Mouse (Mus musculus): ENCODE data around the gene Lemd2.
"Not testable (repeated sequence)": the region's sequence is repeated elsewhere in the genome, so short reads cannot be mapped to it uniquely, and the experiment has no call there.

Gene Lemd2

DNA sequence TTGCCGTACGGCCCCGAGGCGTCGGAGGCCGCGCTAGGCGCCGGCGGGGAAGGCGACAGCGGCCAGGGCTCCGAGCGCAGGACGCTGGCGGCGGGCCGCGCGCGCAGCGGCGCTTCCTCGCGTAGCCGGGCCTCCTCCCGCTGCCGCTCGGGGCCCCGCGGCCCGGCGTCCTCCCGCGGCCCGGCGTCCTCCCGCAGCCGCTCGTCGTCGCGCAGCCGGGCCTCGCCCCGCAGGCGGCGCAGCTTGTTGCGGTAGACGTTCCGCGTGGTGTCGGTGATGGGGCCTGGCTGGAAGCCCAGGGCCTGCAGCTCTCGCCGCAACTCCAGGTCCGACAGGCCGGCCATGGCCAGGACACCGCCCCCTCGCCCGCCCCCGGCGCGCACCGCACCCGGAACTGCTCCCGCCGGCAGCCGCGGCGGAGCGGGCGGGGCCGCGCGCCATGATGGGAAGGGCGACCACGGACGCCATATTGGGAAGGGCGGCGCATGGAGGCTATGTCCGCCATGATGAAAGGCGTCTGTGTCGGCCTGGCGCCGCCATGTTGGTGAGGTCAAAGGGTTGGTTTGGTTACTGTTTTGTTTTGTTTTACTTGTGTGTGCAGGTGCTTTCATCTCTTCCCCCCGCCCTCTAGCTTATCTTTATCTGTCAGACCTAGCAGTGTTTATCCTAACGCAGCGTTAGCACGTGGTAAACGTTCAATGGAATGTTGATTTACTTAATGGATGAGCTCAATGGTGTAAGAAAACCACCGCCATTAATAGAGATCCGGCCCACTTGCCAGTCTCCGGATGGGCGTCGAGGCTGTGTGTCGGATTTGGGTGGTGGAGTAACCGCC lies at the start of gene Lemd2:
Gene Lemd2 (minus strand): TSS at position 395 of the 835 bp plus-strand sequence.
- peak; percentile 97 for DNase-seq (ENCODE audit: low spot score in 2 of 2)

- no peak for DNase-seq (ENCODE audit: low spot score in 2 of 2)
Measured at GRCm38 (mm10) chr17:27251150-27251549, 46.9 kb upstream of the Lemd2 start.

DNA sequence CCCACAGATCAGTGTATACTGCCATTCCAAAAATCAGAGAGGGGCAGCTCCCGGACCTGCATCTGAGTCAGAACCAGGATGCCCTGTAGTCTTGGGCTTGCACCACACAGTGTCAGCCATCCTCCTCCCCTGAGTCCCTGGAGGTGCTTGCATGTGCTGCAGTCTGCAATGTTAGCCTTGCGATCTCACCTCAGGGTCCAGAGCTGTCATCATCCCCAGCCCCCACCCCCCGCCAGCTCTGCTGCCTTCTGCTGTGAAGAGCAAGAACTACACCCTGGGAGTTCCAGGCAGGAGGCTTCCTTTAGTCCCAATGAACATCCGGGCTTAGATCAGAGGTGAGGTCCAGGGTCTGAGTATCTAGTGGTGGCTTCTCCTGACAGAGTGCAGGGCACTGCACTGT lies 46.2 kb upstream of the Lemd2 start:
- DNase-seq (ENCODE audit: low spot score in 2 of 2): no peak

DNA sequence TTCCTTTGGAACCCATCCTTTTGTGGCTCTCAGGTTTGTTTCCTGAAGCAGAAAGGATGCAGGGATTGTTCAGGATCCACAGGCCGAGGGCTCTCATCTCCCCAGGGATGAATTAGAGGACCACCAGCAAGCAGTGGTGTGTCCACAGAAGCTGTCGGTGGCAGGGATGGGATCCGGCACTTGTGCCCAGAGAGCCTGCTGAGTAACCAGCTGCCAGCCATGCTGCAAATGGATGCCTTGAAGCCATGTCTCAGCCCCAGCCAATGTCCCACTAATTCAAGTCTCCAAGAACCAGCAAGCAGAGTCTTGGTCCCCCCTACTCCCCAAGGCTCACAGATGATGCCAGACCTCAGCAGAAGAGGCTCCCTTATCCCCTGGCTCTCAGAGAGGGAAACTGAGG lies 44.8 kb upstream of the Lemd2 start:
- DNase-seq (ENCODE audit: low spot score in 2 of 2): no peak

DNA sequence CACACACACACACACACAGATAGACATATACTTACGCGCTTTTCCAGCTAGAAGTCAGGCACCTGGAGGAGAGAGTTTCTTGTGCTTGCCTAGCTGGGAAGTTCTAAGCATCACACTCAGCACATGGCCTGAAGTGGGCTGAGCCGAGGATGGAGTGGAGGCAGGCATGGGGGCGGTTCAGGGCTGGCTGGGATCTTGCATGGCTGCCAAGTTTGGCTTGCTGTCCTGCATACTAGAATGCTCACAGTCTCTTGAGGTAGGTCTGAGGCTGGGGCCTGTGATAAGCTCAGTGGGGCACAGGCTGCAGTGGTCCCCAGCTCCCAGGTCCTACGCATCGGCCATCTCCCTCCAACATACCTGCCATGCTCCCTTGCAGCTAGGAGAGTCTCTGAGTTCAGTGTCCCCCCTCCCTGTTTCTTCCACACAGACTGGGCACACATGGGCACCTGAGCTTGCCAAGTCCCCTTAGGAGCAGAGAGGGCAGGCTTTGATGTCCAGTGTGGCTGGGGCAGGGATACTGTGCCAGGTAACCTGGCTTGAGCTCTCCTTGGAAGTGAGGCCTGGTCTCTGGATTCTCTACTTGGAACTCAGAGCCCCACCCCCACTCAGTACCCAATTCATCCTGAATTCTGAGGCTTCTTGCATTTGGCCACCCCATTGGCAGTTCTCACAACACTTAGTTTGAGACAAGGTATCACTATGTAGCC lies 43.6 kb upstream of the Lemd2 start:
- peak; percentile 79 for DNase-seq (ENCODE audit: low spot score in 2 of 2)

GRCm38 (mm10) chr17:27245851-27246381 lies 41.6 kb upstream of the Lemd2 start:
- DNase-seq (ENCODE audit: low spot score in 2 of 2): peak in 1 of 2 experiments; percentile 83

DNA sequence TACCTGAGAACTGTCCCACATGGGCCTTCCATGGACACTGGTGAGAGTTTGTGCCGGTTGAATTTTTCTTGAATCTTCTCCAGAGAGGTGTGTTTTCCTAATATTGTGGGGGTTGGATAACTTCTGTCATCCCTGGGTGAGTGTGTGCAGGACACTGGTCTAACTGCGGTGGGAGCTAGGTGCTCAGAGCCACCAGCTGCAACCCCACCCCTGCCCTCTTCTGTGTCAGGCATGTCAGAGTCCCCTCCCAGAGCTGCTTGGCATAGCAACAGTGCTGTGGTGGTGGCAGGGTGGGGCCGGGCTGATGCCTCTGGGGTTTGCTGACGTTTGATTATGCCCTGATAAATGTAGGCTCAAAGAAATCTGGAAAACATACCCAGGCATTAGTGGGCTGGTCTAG lies 40.6 kb upstream of the Lemd2 start:
- DNase-seq (ENCODE audit: low spot score in 2 of 2): no peak

- DNase-seq (ENCODE audit: low spot score in 2 of 2): peak; percentile 97
Measured at GRCm38 (mm10) chr17:27242194-27243189, 38.2 kb upstream of the Lemd2 start.

GRCm38 (mm10) chr17:27240556-27241457 lies 36.5 kb upstream of the Lemd2 start:
- DNase-seq (ENCODE audit: low spot score in 2 of 2): peak; percentile 92 to 93

- no peak for DNase-seq (ENCODE audit: low spot score in 2 of 2)
Measured at GRCm38 (mm10) chr17:27239941-27240340, 35.7 kb upstream of the Lemd2 start.

DNA sequence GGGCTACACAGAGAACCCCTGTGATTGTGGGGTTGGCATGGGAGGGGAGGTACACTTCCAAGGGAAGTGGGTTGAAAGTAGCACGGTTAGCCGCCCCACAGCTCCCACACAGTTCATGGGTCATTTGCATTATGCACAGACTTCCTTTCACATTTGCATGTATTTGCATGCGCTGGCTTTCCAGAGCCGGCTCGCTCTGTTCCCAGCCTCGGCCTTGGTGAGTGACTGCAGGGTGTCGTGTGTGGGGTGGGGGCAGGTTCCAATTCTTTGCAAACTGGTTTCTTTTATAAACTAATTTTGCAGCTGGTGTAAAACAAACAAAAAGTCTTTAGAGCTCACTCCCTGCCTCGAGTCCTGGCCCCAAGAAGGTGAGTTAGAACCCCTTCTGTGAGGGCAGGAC lies 34.4 kb upstream of the Lemd2 start:
- peak in 1 of 2 experiments; percentile 41 for DNase-seq (ENCODE audit: low spot score in 2 of 2)

- no peak for DNase-seq (ENCODE audit: low spot score in 2 of 2)
Measured at GRCm38 (mm10) chr17:27237731-27238130, 33.5 kb upstream of the Lemd2 start.

DNA sequence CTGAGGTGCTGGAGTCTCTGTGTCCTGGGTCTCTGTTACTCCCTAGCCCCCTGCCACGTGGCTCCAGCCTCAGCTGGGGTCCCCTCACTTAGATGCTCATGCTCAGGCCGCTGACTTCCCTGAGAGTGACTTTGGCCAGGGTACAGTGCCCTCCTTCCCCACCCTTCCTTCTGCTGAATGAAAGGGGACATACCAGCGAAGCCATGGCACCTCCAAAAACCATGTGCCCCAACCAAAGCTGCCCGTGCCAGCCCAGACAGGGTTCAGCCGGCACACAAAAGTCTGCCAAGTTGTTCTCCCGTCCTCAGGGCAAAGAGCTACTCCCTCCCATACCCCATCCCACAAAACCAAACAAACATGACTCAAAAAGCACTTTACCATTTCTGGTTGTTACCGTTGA lies 29.0 kb upstream of the Lemd2 start:
- no peak for DNase-seq (ENCODE audit: low spot score in 2 of 2)

DNA sequence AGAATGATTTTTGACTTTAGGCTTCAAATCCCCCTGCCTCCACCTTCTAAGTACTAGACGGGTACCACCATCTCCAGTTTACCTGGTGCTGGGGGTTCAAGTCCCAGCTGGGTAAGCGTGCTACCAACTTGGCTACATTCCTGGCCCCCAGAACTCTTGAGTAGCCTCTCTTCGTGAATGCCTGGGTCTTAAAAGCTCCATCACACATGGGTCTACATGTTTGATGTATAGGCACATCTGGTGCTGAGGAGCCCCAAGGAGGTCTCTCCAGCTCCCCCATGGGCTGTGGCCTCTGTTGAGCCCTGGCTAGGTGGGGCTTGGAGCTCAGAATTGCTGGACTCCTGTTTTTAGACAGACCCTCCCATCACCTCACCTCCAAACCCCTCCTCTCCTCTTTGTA lies 27.9 kb upstream of the Lemd2 start:
- DNase-seq (ENCODE audit: low spot score in 2 of 2): no peak

DNA sequence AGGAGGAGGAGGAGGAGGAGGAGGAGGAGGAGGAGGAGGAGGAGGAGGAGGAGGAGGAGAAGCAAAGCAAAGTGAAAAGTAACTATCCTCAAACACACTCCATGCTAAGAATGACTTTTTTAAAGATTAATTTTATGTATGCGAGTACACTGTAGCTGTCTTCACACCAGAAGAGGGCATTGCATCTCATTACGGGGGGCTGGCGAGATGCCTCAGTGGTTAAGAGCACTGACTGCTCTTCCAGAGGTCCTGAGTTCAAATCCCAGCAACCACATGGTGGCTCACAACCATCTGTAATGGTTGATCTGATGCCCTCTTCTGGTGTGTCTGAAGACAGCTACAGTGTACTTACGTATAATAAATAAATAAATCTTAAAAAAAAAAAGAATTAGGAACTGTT lies 27.3 kb upstream of the Lemd2 start:
- not testable (repeated sequence) for DNase-seq (ENCODE audit: low spot score in 2 of 2)

DNA sequence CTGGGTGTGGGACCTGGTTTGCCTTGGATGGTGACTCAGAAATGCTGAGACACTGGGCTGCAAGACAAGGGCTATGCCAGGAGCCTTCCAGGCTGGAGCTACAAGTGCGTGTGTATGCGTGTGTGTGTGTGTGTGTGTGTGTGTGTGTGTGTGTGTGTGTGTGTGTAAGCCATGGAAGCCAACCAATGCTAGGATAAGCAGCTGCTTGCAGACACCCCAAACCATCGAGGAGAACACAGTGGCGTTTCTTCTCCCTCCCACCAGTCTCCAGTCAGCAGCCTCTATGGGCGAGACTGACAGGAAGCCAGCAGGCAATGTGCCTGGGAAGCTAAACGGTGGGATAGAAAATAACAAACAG lies 26.9 kb upstream of the Lemd2 start:
- peak; percentile 87 to 89 for DNase-seq (ENCODE audit: low spot score in 2 of 2)

DNA sequence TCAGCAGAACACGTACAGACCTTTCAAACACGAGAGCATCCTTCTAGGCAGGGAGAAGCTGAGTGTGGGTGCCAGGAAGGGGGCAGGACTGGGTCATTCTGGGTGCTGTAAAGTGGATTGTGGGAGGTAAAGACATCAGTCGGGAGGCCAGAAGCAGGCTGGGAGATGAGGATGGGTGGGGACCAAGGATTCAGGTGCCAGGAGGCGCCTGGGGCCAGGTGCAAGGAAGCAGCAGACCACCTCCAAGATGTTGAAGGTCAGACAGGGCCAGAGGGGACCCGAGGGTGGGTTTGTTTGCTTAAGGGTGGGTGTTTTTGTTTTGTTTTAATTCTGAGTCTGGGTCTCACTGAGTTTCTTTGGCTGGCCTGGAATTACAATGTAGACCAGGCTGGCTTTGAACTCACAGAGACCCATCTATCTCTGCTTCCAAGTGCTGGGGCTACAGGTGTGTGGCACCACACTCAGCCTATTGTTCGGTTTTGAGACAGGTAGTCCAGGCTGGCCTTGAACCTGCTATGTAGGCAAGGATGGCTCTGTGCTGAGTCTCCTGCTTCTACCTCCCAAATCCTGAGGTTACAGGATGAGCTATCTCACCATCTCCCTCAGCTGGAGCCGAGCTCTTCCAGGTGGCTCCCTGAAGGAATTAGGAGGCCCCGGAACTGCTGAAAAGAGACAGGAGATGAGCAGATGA lies 26.3 kb upstream of the Lemd2 start:
- DNase-seq (ENCODE audit: low spot score in 2 of 2): no peak

GRCm38 (mm10) chr17:27229710-27230454 lies 25.6 kb upstream of the Lemd2 start:
- peak in 1 of 2 experiments; percentile 39 for DNase-seq (ENCODE audit: low spot score in 2 of 2)

GRCm38 (mm10) chr17:27228216-27228915 lies 24.1 kb upstream of the Lemd2 start:
- DNase-seq (ENCODE audit: low spot score in 2 of 2): peak; percentile 76 to 80
